Mouse (Mus musculus) embryonic fibroblast, embryonic 13.5 days (primary cell): Measurements from ENCODE around the gene Pxylp1. TPM values are rescaled to one million over a fixed set of nuclear protein-coding genes. Genes with fewer than 3 reads are reported as not detected.

ENCODE experiments used
- H3K27ac ChIP-seq: 2 replicates; pipeline ENCODE4 v1.5.1; 2012; ENCODE audit warnings: low read length, control low read depth, inconsistent platforms; ENCODE audit not compliant: insufficient read depth
- H3K4me1 ChIP-seq: 2 replicates; pipeline ENCODE4 v1.6.1; 2011; ENCODE audit warnings: low read length; ENCODE audit not compliant: control insufficient read depth, insufficient read depth
- H3K4me3 ChIP-seq: 2 replicates; pipeline ENCODE4 v1.5.1; 2011; ENCODE audit warnings: mild to moderate bottlenecking, control low read depth, low read length; ENCODE audit not compliant: insufficient read depth
- CTCF ChIP-seq: IDR thresholded peaks from 2 replicates; pipeline ENCODE4 v1.5.1; 2011; ENCODE audit warnings: mild to moderate bottlenecking, control low read depth, low read length, moderate library complexity, borderline replicate concordance; ENCODE audit not compliant: insufficient read depth
- POLR2A ChIP-seq: IDR thresholded peaks from 2 replicates; pipeline ENCODE4 v1.6.1; 2011; ENCODE audit warnings: low read depth, mild to moderate bottlenecking, control low read depth, low read length, moderate library complexity
- polyA plus RNA-seq: library from polyadenylated mRNA; stranded (reverse); fragments of >200 nt; gene quantifications from 2 replicates; pipeline ENCODE4 v1.2.4, GENCODE M21; 2011; ENCODE audit warnings: low read depth; ENCODE audit not compliant: missing spikeins, insufficient read length

Gene Pxylp1
- polyA plus RNA-seq, 1 experiment, result 19.5 TPM

DNA sequence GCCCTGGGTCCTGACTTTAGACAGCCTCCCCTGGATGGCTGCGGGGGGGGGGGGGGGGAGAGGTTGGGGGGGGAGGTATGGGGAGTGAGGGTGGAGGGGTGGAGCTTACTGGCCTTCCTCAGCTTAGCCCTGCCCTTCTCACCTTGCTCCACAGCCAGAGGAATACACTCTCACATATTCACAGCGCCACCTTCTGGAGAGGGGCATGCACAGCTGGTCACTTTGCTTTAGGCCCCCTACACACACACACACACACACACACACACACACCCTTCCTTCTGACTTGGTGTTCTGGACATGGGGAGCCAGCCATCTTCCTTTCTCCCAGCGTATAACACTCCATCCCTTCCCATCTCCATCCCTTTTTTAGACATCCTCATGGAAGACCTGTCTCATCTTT lies 62.8 kb downstream of the Pxylp1 start:
- TF ChIP-seq POLR2A, result no peak
- TF ChIP-seq CTCF, result no peak
- no peaks in the 10 kb centered on the region for H3K4me1 ChIP-seq
- H3K4me3 ChIP-seq, result no peak overlapping the region
- no peak overlapping the region for H3K27ac ChIP-seq

DNA sequence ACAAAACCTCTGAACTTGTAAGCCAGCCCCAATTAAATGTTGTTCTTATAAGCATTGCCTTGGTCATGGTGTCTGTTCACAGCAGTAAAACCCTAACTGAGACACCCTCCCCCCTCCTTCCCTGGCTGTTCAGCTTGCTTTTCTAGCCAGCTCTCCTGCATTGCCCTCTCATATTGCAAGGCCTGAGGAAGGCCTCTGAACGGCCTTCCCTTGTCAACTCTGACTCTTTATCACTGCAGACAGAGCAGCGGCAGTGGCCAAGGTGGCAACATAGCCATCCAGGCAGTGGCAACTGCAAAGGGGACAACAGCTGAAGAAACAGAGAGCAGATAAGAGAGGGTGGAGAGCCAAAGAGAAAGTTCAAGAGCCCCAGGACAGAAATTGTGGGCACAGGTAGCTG lies 64.4 kb downstream of the Pxylp1 start:
- Histone ChIP-seq H3K27ac (no peak overlapping the region), H3K4me1 (no peaks in the 10 kb centered on the region), H3K4me3 (no peak overlapping the region)
- TF ChIP-seq CTCF (no peak), POLR2A (no peak)

DNA sequence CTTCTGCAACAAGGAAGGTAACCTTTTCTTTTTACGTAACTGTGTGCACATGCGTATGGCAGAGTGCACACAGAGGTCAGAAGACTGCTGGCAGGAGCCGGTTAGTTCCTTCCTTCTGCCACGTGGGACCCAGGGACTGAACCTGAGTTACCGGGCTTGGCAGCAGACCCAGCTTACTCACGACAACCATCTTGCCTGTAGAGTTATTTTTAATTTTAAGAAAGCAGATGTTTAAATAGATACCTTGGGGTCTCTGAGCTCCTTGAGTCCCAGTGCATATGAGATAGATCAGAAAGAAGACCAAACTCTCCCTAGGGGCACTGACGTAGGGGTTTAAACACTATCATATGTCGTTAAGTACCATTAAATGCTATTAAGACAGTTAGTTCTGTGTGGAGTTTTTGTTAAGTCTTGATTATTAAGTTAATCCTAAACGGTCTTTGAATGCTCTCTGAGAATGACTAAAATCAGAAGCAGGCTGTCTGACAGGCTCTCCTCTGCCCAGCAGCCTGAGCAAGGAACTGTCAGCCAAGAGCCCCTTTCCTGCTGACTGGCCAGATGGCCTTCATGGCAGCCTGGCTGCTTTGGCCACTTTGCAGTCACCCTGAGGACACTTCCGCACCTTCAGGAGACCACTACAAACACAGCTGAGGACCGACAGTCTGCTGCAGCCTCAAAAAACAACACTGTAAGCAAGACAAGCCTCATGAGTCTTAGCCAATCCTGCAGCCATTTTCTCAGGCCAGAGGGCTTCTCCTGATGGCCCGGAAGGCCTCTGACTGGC lies 65.3 kb downstream of the Pxylp1 start:
- no peak overlapping the region for H3K27ac ChIP-seq
- H3K4me3 ChIP-seq, result no peak overlapping the region
- TF ChIP-seq POLR2A (no peak), CTCF (no peak)
- no peaks in the 10 kb centered on the region for H3K4me1 ChIP-seq

DNA sequence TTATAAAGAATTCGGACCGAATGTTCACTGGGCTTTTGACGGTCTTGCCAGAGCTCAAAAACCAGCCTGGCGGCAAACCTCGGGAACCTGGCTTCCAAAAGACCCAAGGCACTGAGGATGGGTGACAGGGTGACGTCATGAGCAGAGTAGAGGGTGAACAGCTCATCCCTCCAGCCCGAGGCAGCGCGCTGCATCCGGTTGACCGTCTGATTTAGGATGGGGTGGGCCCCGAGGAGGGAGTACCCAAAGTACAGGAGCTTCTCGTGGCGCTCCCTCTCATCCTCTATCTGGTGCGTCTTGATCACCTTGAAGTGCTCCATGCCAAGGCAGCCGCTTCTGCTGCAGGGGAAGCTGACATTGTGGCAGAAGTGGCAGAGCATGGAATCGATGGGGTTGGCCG lies 67.6 kb downstream of the Pxylp1 start:
- TF ChIP-seq CTCF, result no peak
- TF ChIP-seq POLR2A, result no peak
- Histone ChIP-seq H3K27ac (no peak overlapping the region), H3K4me3 (no peak overlapping the region), H3K4me1 (no peaks in the 10 kb centered on the region)

DNA sequence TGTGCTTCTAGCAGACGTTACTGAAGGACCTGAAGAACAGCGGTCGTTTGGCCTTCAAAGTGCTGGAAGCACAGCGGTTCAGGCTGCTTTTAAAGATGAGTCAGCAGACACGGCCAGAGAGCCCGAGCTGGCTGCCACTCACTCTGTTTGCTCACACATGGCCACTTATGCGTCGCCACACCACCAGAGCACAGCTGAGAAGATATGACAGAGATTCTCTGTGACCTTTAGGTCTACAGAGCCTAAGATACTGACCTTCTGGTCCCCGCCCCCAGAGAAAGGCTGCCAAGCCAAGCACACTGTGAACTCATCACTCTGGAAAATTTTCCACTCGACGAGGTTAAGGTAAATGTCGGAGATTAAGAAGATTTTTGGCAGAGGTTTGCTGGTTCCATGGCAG lies 68.4 kb downstream of the Pxylp1 start:
- Histone ChIP-seq H3K4me1 (no peaks in the 10 kb centered on the region), H3K27ac (no peak overlapping the region), H3K4me3 (no peak overlapping the region)
- no peak for TF ChIP-seq POLR2A
- TF ChIP-seq CTCF, result no peak

DNA sequence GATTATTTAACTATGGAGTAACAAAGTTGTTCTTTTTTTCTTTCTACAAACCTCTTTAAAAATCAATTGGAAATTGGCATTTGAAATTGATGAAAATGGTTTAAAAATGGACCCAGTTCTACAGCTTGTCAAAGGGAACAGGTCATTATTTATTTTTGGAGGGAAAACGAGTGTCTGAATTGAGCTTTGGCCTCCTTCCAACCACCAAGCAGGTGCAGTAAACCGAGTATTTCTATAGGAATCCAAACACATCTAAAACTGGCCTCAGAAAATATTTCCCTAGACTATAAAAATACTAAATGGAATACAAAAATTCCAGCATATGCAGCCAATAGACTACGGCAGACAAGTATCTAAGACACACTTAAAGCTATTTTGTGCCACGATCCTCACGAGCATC lies 68.9 kb downstream of the Pxylp1 start:
- Histone ChIP-seq H3K4me3 (no peak overlapping the region), H3K27ac (no peak overlapping the region), H3K4me1 (no peaks in the 10 kb centered on the region)
- TF ChIP-seq POLR2A (no peak), CTCF (no peak)

DNA sequence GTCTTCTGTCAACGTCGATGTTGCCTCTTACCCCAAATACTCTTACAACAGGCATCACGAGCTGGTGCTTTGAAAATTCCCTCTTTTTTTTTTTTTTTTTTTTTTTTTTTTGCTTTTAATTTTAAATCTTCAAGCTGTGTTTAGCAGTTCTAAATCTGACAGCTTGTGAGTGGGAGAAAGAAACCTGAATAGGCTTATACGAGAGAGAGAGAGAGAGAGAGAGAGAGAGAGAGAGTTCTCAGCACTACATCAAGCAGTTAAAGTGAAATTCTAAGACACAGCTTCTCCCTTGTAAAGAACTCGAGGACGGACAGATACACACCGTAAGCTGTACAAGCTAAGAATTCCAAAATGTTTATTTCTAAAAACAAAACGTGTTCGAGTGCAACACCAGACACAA lies 69.5 kb downstream of the Pxylp1 start:
- TF ChIP-seq CTCF (no peak), POLR2A (no peak)
- no peak overlapping the region for H3K4me3 ChIP-seq
- H3K27ac ChIP-seq, result no peak overlapping the region
- H3K4me1 ChIP-seq, result peaks cover 3% of the 10 kb centered on the region; the same call in 1 of the 2 replicates

DNA sequence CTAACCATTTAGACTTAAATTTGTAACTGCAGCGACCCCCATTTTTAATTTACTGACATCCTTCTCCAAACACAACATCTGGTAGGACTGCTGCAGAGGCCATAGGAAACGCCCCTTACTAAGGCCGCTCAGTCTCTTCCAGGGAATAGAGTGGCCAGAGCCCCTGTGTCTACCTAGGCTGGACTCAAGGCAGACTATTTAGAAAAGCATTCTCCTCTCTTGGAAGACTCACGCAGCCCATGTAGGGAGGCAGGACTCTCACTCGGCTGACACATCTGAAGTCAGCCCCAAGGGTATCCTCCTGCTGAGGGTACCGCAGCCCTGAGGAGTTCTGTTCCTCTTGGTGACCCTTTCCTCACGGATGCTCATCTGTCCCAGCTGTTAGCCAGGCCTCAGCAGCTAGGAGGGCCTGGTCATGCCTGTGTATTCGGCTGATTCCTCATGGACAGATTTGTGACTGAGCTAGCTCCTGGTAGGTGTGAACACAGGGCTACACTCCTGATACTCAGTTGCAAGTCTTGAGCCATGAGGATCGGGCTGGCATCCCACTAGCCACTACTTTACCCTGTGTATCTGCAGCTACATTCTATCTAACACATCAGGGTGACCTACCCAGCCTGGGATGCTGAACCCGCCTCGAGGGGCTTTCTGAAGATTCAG lies 73.5 kb downstream of the Pxylp1 start:
- Histone ChIP-seq H3K27ac (no peak overlapping the region), H3K4me1 (peaks cover 3% of the 10 kb centered on the region; the same call in 1 of the 2 replicates), H3K4me3 (no peak overlapping the region)
- no peak for TF ChIP-seq CTCF
- TF ChIP-seq POLR2A, result no peak

DNA sequence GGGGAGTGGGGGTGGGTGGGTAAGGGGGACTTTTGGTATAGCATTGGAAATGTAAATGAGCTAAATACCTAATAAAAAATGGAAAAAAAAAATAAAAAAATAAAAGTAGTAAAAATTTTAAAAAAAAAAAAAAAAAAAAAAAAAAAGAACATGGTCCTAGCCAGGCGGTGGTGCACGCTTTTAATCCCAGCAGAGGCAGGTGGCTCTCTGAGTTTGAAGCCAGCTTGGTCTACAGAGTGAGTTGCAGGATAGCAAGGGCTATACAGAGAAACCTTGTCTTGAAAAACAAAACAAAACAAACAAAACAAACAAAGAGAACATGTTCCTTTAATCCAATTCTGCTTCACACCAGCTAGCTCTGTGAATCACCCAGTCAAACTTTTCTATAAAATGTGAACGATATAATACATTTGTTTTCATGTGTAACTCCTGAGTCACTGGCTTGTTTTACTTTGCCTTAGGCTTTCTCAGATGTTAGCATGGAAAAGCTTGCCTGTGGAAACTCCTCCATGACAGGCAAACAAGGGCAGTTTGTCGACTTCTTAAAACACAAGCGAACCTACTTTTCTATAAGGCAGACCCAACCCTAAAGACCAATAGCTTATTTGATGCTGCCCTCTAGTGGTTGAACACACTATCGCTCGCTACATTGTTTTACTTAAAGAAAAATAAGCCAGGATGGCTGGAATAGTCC lies 74.2 kb downstream of the Pxylp1 start:
- peaks cover 3% of the 10 kb centered on the region; the same call in 1 of the 2 replicates for H3K4me1 ChIP-seq
- peak overlapping the region; percentile 69 for H3K27ac ChIP-seq
- no peak overlapping the region for H3K4me3 ChIP-seq
- TF ChIP-seq CTCF, result no peak
- no peak for TF ChIP-seq POLR2A

DNA sequence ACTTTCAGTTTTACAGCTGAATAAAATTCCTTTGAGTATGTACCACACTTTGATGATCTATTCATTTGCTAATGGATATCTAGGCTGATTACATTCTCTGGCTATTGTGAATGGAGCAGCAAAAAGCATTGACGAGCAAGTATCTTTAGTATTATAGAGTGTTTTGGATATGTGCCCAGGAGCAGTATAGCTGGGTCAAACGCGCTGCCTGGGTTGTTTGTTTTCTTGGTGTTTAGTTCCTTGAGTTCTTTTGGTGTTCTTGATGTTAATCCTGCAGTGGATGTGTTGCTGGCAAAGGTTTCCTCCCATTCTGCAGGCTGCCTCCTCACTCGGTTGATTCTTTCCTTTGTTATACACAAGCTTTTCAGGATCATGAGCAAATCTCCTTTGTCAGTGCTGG lies 80.5 kb downstream of the Pxylp1 start:
- TF ChIP-seq CTCF (no peak), POLR2A (no peak)

More for the DNA sequence above, 80.5 kb downstream of the Pxylp1 start:
- no peak overlapping the region for H3K4me3 ChIP-seq
- H3K27ac ChIP-seq, result no peak overlapping the region
- H3K4me1 ChIP-seq, result no peaks in the 10 kb centered on the region
